Mouse (Mus musculus) CH12.LX (cell line): Measurements from ENCODE around the gene Cntnap1. TPM values are rescaled to one million over a fixed set of nuclear protein-coding genes. Genes with fewer than 3 reads are reported as not detected.

Experiments
- DNase-seq: peaks from one replicate; pipeline ENCODE4 v3.0.0-alpha.2; 2013; ENCODE audit errors: extremely low read depth
- H3K27ac ChIP-seq: 2 replicates; pipeline ENCODE4 v1.5.1; 2012; ENCODE audit warnings: low read depth, mild to moderate bottlenecking, control low read depth, moderate library complexity; ENCODE audit not compliant: insufficient read depth
- H3K27me3 ChIP-seq: replicated peaks from 2 replicates; pipeline ENCODE3; 2012; ENCODE audit warnings: inconsistent platforms
- H3K36me3 ChIP-seq, 2 experiments: replicated peaks in 1 of 2; 2 replicates each; pipeline versions ENCODE3 to v1.6.1; 2012; ENCODE audit warnings: inconsistent platforms in 1 of 2, low read length in 1 of 2, mild to moderate bottlenecking in 1 of 2, mixed read lengths in 1 of 2, moderate library complexity in 1 of 2; ENCODE audit not compliant: control insufficient read depth in 1 of 2, insufficient read depth in 1 of 2
- H3K4me1 ChIP-seq, 2 experiments: 2 replicates each; pipeline ENCODE4 v1.6.1; 2012; ENCODE audit warnings: inconsistent platforms in 1 of 2, moderate library complexity in 1 of 2; ENCODE audit not compliant: insufficient read depth in 2 of 2, control insufficient read depth in 1 of 2
- H3K4me2 ChIP-seq: 2 replicates; pipeline ENCODE4 v1.6.1; 2012; ENCODE audit warnings: low read depth, mild to moderate bottlenecking, control low read depth; ENCODE audit not compliant: poor library complexity, insufficient read depth, severe bottlenecking
- H3K4me3 ChIP-seq, 3 experiments: fragments of 150-350 bp in 1 of 3; sonication (generic) in 1 of 3; replicated peaks in 1 of 3; 2 replicates each; pipeline versions ENCODE3 to v1.5.1; 2011 to 2012; ENCODE audit warnings: low read depth in 2 of 3, low read length in 2 of 3, mild to moderate bottlenecking in 2 of 3, moderate library complexity in 2 of 3, control low read depth in 1 of 3, improper control_type of control experiment in 1 of 3, inconsistent platforms in 1 of 3, mixed read lengths in 1 of 3; ENCODE audit not compliant: poor library complexity in 1 of 3
- H3K79me2 ChIP-seq: replicated peaks from 2 replicates; pipeline ENCODE4 v1.6.1; 2012; ENCODE audit warnings: mild to moderate bottlenecking, moderate library complexity; ENCODE audit not compliant: control insufficient read depth, poor library complexity, insufficient read depth, severe bottlenecking; ENCODE audit errors: extremely low read depth
- H3K9ac ChIP-seq: 2 replicates; pipeline ENCODE4 v1.6.1; 2012; ENCODE audit warnings: low read depth, mild to moderate bottlenecking, control low read depth, moderate library complexity; ENCODE audit not compliant: insufficient read depth
- H3K9me3 ChIP-seq: replicated peaks from 2 replicates; pipeline ENCODE3; 2012; ENCODE audit warnings: low read length, inconsistent platforms, mixed read lengths
- JUN ChIP-seq: IDR thresholded peaks from 2 replicates; pipeline ENCODE4 v1.6.1; 2011; ENCODE audit warnings: low read depth, mild to moderate bottlenecking, low read length, improper control_type of control experiment, moderate library complexity; ENCODE audit not compliant: insufficient read depth
- KAT2A ChIP-seq: IDR thresholded peaks from 2 replicates; pipeline ENCODE4 v1.6.1; 2012; ENCODE audit warnings: low read length, improper control_type of control experiment, inconsistent platforms; ENCODE audit not compliant: insufficient replicate concordance
- MAX ChIP-seq: IDR thresholded peaks from 2 replicates; pipeline ENCODE4 v1.6.1; 2011; ENCODE audit warnings: low read length, improper control_type of control experiment
- MAZ ChIP-seq: IDR thresholded peaks from 2 replicates; pipeline ENCODE4 v1.6.1; 2012; ENCODE audit warnings: low read depth, mild to moderate bottlenecking, inconsistent platforms, low read length, improper control_type of control experiment, moderate library complexity
- MEF2A ChIP-seq: IDR thresholded peaks from 2 replicates; pipeline ENCODE4 v1.6.1; 2014; ENCODE audit warnings: low read depth, mild to moderate bottlenecking, inconsistent platforms, low read length, improper control_type of control experiment, borderline replicate concordance
- MYC ChIP-seq: IDR thresholded peaks from 2 replicates; pipeline ENCODE4 v1.6.1; 2011; ENCODE audit warnings: low read depth, mild to moderate bottlenecking, improper control_type of control experiment, low read length
- NELFE ChIP-seq: IDR thresholded peaks from 2 replicates; pipeline ENCODE4 v1.6.1; 2011; ENCODE audit warnings: low read depth, low read length, improper control_type of control experiment
- POLR2A ChIP-seq: IDR thresholded peaks from 2 replicates; pipeline ENCODE4 v1.6.1; 2011; ENCODE audit warnings: low read depth, mild to moderate bottlenecking, improper control_type of control experiment, low read length
- TBP ChIP-seq: conservative IDR thresholded peaks from 2 replicates; pipeline ENCODE4 v1.6.1; 2011; ENCODE audit warnings: low read depth, low read length, improper control_type of control experiment
- USF2 ChIP-seq: conservative IDR thresholded peaks from 2 replicates; pipeline ENCODE4 v1.6.1; 2011; ENCODE audit warnings: low read depth, low read length, improper control_type of control experiment
- dilution Hi-C: fragments of 300-500 bp; cut with MboI; formaldehyde crosslinking; loops from 2 replicates; pipeline ENCODE4 v1.14.3; 2020; ENCODE audit warnings: low sequenced_read_pairs; ENCODE audit not compliant: extremely low pct_unique_long_range_greater_than_20kb, extremely low pct_ligation_motif_present
- in situ Hi-C: fragments of 300-500 bp; cut with MboI; formaldehyde crosslinking; loops from 3 replicates; pipeline ENCODE4 v1.14.3; 2019; ENCODE audit warnings: low sequenced_read_pairs, low pct_ligation_motif_present, low pct_unique_long_range_greater_than_20kb, mixed read lengths
- polyA plus RNA-seq: library from polyadenylated mRNA; unstranded; fragments of >175 nt; gene quantifications from 2 replicates; pipeline ENCODE4 v1.2.1, GENCODE M21; 2012; ENCODE audit warnings: low read depth; ENCODE audit not compliant: insufficient read length
- total RNA-seq, 2 experiments: library from RNA; depleted of rRNA; stranded (reverse); fragments of 300-350 nt in 1 of 2; fragments of >200 nt in 1 of 2; gene quantifications; 2 replicates each; pipeline ENCODE4 v1.2.3; 2012 to 2014

Gene Cntnap1
- total and polyA plus RNA-seq, 3 experiments: 4.4 to 19.5 (median 15.6) TPM

DNA sequence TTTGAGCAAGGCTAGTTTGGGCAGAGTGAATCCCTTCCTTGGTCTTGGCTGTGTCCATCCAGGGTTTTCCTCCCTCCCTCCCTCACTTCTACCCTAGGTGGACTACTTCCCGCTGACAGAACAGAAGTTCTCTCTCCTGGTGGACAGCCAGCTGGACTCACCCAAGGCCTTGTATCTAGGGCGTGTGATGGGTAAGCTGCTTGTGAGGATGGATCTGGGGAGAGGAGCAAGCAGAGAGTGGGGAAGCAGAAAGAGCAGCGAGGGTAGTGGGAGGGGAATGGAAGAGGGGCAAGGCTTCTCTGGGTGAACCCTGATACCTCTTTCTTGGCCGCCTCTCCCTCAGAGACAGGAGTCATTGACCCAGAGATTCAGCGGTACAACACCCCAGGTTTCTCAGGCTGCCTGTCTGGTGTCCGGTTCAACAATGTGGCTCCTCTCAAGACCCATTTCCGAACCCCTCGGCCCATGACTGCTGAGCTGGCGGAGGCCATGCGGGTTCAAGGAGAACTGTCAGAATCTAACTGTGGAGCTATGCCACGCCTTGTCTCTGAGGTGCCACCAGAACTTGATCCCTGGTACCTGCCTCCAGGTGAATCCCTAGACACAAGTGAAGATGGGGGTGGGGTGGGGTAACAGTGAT lies 18.0 kb downstream of the Cntnap1 start:
- Histone ChIP-seq H3K79me2 (no peaks in the 10 kb centered on the region), H3K4me3 (no peak overlapping the region), H3K9me3 (no peaks in the 10 kb centered on the region), H3K4me2 (no peak overlapping the region)
- dilution Hi-C loops: no loop called here
- DNase-seq: no peak
- in situ Hi-C loops: no loop called here
- TF ChIP-seq USF2: no peak
- TF ChIP-seq POLR2A: 0 out of 2 replicates have a peak, but pooled peaks have one; percentile 8
- TF ChIP-seq, all 38 proteins: peak for 1
- Histone ChIP-seq H3K27ac (no peak overlapping the region), H3K36me3 (peaks cover 75 to 99% of the 10 kb centered on the region in 2 experiments), H3K27me3 (no peaks in the 10 kb centered on the region), H3K9ac (no peak overlapping the region), H3K4me1 (peaks cover 2 to 18% of the 10 kb centered on the region in 2 experiments; a peak in 1 of 4 replicates)

DNA sequence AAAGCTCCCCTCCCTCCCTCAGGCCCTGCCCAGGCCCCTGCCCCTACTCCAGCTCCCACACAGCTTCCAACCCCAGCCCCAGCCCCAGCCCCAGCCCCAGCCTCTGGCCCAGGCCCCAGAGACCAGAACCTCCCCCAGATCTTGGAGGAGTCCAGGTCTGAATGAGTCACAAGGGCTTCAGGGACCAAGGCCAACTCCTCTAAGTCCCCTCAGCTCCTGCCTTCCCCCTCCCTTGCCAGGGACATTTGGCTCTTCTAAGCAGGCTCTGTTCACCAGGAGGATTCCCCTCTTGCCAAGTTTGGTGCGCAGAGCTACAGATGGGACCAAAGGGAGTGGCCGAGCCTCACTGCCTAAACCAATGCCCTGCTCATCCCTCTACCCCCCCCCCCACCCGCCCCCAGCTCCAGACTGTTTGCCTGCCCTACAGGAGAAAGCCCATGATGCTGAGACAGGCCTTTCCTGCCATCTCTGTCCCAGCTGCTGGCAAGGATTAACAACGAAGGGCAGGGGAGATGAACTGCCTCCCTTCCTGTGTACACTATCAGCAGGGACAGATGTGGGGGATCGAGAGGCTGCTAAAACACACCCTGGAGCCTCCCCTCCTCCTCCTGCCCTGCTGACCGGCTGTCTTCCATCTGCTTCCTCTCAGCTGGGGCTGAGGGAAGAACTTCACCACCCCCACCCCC lies 19.3 kb downstream of the Cntnap1 start:
- Histone ChIP-seq H3K36me3 (peaks cover 65 to 99% of the 10 kb centered on the region in 2 experiments), H3K79me2 (no peaks in the 10 kb centered on the region), H3K4me3 (no peak overlapping the region), H3K9ac (no peak overlapping the region), H3K27me3 (no peaks in the 10 kb centered on the region), H3K4me2 (no peak overlapping the region), H3K27ac (no peak overlapping the region), H3K4me1 (peaks cover 11 to 27% of the 10 kb centered on the region in 2 experiments), H3K9me3 (no peaks in the 10 kb centered on the region)
- TF ChIP-seq JUN (no peak), MAX (no peak), TBP (no peak), MEF2A (no peak)
- dilution Hi-C loops: no loop called here
- no peak for DNase-seq
- in situ Hi-C loops: no loop called here

DNA sequence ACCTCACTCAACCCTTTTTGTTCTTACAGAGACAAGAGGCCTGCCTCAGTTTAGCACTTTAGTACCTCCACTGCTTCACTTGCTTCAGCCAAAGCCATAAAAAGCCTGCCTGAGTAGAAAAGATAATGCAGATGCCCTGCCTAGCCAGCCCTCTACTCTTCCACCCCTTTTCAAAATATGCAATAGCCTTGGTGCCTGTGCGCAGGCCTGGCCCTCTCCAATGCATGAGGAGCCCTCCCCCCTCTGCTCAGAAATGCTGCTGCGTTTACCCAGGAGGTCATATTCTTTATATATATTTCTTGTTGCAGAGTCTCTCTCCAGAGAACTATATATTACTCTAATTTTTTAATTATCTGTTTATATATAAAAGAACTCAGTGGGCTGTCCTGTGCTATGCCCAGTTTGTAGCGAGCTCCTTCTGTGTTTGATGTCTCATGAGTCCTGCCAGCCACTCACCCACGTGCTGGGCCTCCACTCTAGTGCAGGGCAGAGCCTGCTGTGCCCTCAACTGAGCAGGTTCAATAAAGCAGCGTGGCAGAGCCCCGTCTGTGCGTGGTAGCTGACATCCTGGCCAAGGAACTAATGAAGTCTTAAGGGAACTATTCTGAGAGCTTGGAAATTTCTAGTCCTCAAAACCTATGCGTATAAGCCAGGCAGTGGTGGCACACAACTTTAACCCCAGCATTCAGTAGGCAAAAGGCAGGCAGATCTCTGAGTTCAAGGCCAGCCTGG lies 20.0 kb downstream of the Cntnap1 start:
- H3K4me1 ChIP-seq: peaks cover 15 to 34% of the 10 kb centered on the region in 2 experiments
- no peaks in the 10 kb centered on the region for H3K79me2 ChIP-seq
- H3K4me3 ChIP-seq: no peak overlapping the region
- H3K4me2 ChIP-seq: no peak overlapping the region
- in situ Hi-C loops (no loop called here), dilution Hi-C loops (no loop called here)
- H3K9me3 ChIP-seq: no peaks in the 10 kb centered on the region
- H3K9ac ChIP-seq: no peak overlapping the region
- H3K36me3 ChIP-seq: peaks cover 58 to 97% of the 10 kb centered on the region in 2 experiments
- no peak overlapping the region for H3K27ac ChIP-seq
- TF ChIP-seq KAT2A: no peak
- no peak for TF ChIP-seq MEF2A
- TF ChIP-seq MAZ: no peak
- no peak for TF ChIP-seq NELFE
- no peak for TF ChIP-seq MYC
- H3K27me3 ChIP-seq: no peaks in the 10 kb centered on the region
- no peak for DNase-seq
